Mouse (Mus musculus) olfactory bulb, adult 2 months (tissue): ENCODE results near the gene Olfr569. TPM values are rescaled to one million over a fixed set of nuclear protein-coding genes. Genes with fewer than 3 reads are reported as not detected.

Source experiments
- H3K27ac ChIP-seq: fragments of 200-500 bp; 2 replicates; pipeline ENCODE4 v1.5.1; 2012; ENCODE audit warnings: low read depth, low read length; ENCODE audit not compliant: insufficient read depth
- H3K4me1 ChIP-seq: fragments of 200-500 bp; 2 replicates; pipeline ENCODE4 v1.6.1; 2012; ENCODE audit warnings: low read length; ENCODE audit not compliant: control insufficient read depth, insufficient read depth
- H3K4me3 ChIP-seq: fragments of 200-500 bp; 2 replicates; pipeline ENCODE4 v1.5.1; 2012; ENCODE audit warnings: mild to moderate bottlenecking, low read depth, low read length, moderate library complexity; ENCODE audit not compliant: insufficient read depth
- CTCF ChIP-seq: fragments of 200-500 bp; IDR thresholded peaks from 2 replicates; pipeline ENCODE4 v1.5.1; 2012; ENCODE audit warnings: low read depth, mild to moderate bottlenecking, low read length, moderate library complexity; ENCODE audit not compliant: insufficient read depth
- POLR2A ChIP-seq: fragments of 200-500 bp; IDR thresholded peaks from 2 replicates; pipeline ENCODE4 v1.6.1; 2012; ENCODE audit warnings: mild to moderate bottlenecking, low read depth, low read length, moderate library complexity; ENCODE audit not compliant: insufficient read depth
- WGBS: fragments of 180-500 bp; shearing (Covaris S2); methylation state at CpG from one replicate; pipeline ENCODE4 v1.1.7; 2018; 5-methylcytosine and 5-hydroxymethylcytosine counted together
- polyA plus RNA-seq: library from polyadenylated mRNA; stranded (reverse); fragments of >200 nt; gene quantifications from 2 replicates; pipeline ENCODE4 v1.2.4, GENCODE M21; 2012; ENCODE audit warnings: low replicate concordance; ENCODE audit not compliant: missing spikeins, insufficient read depth, insufficient read length

Olfr569 gene
- not detected in 2 replicates for polyA plus RNA-seq

DNA sequence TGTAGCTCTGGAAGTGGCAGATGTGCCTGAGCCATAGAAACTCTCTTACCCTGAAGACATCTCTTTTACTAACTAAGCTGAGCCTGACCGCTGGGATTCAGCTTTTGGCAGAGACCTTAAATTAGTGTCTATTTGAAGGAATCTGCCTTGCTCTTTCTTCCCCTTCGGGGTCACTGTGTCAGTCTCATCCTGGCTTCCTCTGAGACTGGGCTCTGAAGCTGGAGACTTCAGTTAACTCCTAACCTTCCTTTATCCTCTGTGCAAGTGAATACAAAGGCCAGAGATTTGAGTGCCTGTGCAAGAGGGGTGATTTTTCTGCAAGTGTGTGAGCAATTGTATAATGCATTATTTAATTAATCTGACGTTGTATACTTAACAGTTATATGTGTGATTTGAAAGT, at the start of gene Olfr569:
Olfr569 (minus strand) TSS at position 101 of the 400 bp plus-strand sequence.
- WGBS, result 62% methylated on average over 3 of the region's 3 CpGs
- Histone ChIP-seq H3K27ac (no peak within 1 kb of the TSS), H3K4me3 (no peak within 1 kb of the TSS), H3K4me1 (no peaks in the 10 kb centered on the region)
- no peak for TF ChIP-seq POLR2A
- no peak for TF ChIP-seq CTCF

DNA sequence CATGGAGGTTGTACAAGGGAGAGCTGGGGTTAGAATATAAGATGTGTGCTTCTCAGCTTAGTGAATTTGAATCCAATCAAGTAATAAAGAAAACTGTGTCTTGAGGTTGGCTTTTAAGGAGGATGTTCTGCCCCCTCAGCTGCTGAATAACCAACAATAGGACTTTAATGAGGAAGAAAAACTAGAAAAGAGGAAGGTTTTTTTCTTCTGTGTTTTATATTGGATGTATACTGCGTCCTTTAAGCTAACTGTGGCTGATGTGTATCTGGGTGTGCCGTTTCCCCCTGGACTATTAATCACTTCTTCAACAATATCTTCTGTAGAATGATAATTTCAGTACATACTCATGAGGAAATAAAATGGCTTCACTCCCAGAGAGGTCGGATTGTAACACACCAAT, 36.4 kb upstream of the Olfr569 start:
- Histone ChIP-seq H3K4me1 (no peaks in the 10 kb centered on the region), H3K4me3 (no peak overlapping the region), H3K27ac (no peak overlapping the region)
- TF ChIP-seq POLR2A (no peak), CTCF (no peak)
- 65% methylated on average over 3 of the region's 3 CpGs for WGBS

DNA sequence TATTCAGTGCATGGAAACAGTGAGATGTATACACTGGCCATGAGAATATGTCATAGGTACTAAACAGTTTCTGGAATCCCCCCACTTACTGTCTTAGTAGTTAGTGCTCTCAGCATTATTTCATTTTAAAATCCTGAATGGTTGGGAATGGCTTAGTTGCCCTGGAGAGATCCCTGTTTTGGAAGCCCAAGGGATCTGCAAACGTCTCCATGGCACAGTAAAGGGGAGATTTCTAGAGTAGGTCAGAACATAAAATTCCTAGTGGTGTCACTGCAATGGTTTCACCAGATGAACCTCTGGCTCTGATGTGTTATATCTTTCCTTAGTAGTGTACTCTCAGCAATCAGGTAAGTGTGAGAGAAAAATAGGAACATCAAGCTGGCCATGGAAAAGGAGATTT, 33.4 kb upstream of the Olfr569 start, which contains the start of gene Olfr572:
Olfr572 (plus strand) TSS at position 301 of the 400 bp plus-strand sequence.
- Histone ChIP-seq H3K27ac (no peak within 1 kb of the TSS), H3K4me3 (no peak within 1 kb of the TSS), H3K4me1 (no peaks in the 10 kb centered on the region)
- WGBS, result 64% methylated on average over 1 of the region's 1 CpGs
- TF ChIP-seq POLR2A, result no peak
- no peak for TF ChIP-seq CTCF

- TF ChIP-seq POLR2A (no peak), CTCF (no peak)
- 22% methylated on average over 1 of the region's 1 CpGs for WGBS
- Histone ChIP-seq H3K27ac (no peak overlapping the region), H3K4me1 (no peaks in the 10 kb centered on the region), H3K4me3 (no peak overlapping the region)
These were observed 28.9 kb upstream of the Olfr569 start for GRCm38 (mm10) chr7:102919632-102920031.

DNA sequence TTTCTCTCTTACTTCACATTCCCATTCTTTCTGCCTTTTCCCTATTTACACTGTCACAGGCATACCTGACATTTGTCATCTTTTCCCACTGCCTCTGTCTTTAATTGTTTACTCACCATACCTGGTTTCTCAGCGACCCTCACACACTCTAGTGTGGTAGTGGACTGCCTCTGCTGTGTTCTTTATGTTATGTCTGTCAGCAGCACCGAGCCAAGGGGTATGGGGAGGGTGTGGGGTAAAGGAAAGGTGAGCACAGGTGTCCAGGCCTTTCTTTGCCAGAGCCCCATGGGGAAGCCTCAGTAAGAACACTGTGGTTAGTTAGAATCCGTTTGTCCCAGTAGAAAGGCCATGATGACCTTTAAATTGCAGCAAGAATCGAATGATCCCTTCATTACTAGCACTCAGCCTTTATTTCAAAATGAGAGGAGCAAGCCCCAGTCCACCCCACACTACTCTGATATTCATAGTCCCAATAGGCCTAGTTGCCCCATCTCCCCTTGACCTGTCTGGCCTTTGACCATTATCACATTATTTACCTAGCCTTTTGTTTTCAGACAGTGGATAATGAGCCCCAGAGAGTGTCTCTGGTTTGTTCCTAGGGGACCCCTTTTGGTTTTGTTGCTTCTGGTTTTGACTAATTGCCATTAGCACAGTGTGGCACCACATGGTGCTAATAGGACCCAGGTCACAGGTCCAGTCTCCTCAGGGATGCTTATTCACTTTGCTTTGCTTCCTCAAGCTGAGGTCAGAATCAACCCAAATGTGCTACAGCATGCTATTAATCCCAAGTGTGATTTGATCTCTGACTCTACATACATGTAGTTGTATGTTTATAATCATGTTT, 26.6 kb upstream of the Olfr569 start, which contains the start of gene Olfr571:
Olfr571 (minus strand) TSS at position 505 of the 844 bp plus-strand sequence.
- WGBS, result 68% methylated on average over 4 of the region's 4 CpGs
- Histone ChIP-seq H3K4me1 (no peaks in the 10 kb centered on the region), H3K4me3 (no peak within 1 kb of the TSS), H3K27ac (no peak within 1 kb of the TSS)
- TF ChIP-seq POLR2A (no peak), CTCF (no peak)

- H3K27ac ChIP-seq, result no peak overlapping the region
- H3K4me1 ChIP-seq, result no peaks in the 10 kb centered on the region
- WGBS, result 76% methylated on average over 5 of the region's 5 CpGs
- no peak overlapping the region for H3K4me3 ChIP-seq
- TF ChIP-seq CTCF, result no peak
- TF ChIP-seq POLR2A, result no peak
These were observed 25.7 kb upstream of the Olfr569 start for GRCm38 (mm10) chr7:102916405-102916804.

DNA sequence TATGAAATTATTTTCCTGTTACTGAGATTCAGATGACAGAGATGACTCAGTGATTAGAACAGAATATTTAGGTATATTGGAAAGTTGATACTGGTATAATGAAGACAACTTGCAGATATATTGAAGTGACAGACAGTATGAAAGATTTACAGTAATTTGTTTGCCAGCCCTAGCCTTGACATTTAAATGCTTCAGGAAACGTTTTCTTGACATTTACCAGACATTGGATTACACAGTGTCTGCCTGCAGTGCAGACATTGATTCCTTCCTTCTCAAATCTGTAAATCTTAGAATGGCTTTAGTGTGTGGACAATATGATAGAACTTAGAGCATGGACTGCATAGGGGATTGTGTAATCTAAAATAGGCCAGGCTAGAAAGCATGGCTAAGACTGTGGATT, 24.6 kb upstream of the Olfr569 start:
- 42% methylated on average over 1 of the region's 1 CpGs for WGBS

GRCm38 (mm10) chr7:102876822-102877221, 13.9 kb downstream of the Olfr569 start, which contains the start of gene Olfr568:
TSS of gene Olfr568 (plus strand) at chr7:102877122.
- no peak within 1 kb of the TSS for H3K27ac ChIP-seq
- H3K4me1 ChIP-seq, result no peaks in the 10 kb centered on the region
- H3K4me3 ChIP-seq, result no peak within 1 kb of the TSS
- no peak for TF ChIP-seq POLR2A
- no peak for TF ChIP-seq CTCF

More for the DNA sequence above, 24.6 kb upstream of the Olfr569 start:
- Histone ChIP-seq H3K4me3 (no peak overlapping the region), H3K4me1 (no peaks in the 10 kb centered on the region), H3K27ac (no peak overlapping the region)
- TF ChIP-seq CTCF (no peak), POLR2A (no peak)

- Histone ChIP-seq H3K4me3 (no peak within 1 kb of the TSS), H3K27ac (no peak within 1 kb of the TSS), H3K4me1 (no peaks in the 10 kb centered on the region)
- 78% methylated on average over 1 of the region's 1 CpGs for WGBS
- TF ChIP-seq POLR2A, result no peak
- no peak for TF ChIP-seq CTCF
These were observed 32.0 kb downstream of the Olfr569 start, which contains the start of gene Olfr566 for GRCm38 (mm10) chr7:102858665-102859064. TSS of gene Olfr566 (minus strand) at chr7:102858765.

DNA sequence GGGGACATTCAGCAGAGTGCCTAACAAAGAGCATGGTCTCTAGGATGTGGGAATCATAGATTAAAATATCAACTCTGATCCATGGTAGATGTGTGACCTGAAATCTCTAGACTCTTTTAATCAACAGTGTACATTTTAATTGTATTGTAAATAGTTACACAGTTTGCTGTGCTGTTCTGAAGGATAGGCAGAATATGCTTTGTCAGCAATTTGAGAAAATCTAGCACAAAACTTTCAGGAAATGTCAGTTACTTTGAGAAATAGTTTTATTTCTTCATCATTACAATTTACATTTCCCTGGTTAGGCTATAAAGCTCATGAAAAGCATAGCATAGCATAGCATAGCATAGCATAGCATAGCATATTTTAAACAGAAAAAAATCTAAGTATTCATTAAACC, 34.9 kb downstream of the Olfr569 start:
- no peak overlapping the region for H3K4me3 ChIP-seq
- no peak overlapping the region for H3K27ac ChIP-seq
- H3K4me1 ChIP-seq, result no peaks in the 10 kb centered on the region
- TF ChIP-seq POLR2A (no peak), CTCF (no peak)

Other genes with a start within 250 kb of the Olfr569 start
- not detected in 2 replicates for gene Olfr555, start 232.1 kb downstream of the Olfr569 start, polyA plus RNA-seq
- gene Olfr556, start 226.0 kb downstream of the Olfr569 start, polyA plus RNA-seq, result not detected in 2 replicates
- gene Trim68, start 203.6 kb downstream of the Olfr569 start, polyA plus RNA-seq, result not detected in 2 replicates
- gene Olfr557, start 195.0 kb downstream of the Olfr569 start, polyA plus RNA-seq, result not detected in 2 replicates
- gene Olfr558, start 188.7 kb downstream of the Olfr569 start, polyA plus RNA-seq, result not detected in 2 replicates
- gene Olfr33, start 171.8 kb downstream of the Olfr569 start, polyA plus RNA-seq, result not detected in 2 replicates
- gene Olfr559, start 163.4 kb downstream of the Olfr569 start, polyA plus RNA-seq, result not detected in 2 replicates
- gene Olfr560, start 131.5 kb downstream of the Olfr569 start, polyA plus RNA-seq, result not detected in 2 replicates
- gene Olfr78, start 131.4 kb downstream of the Olfr569 start, polyA plus RNA-seq, result not detected in 2 replicates
- gene Olfr561, start 119.7 kb downstream of the Olfr569 start, polyA plus RNA-seq, result not detected in 2 replicates
- not detected in 2 replicates for gene Olfr564, start 87.4 kb downstream of the Olfr569 start, polyA plus RNA-seq
- not detected in 2 replicates for gene Olfr566, start 32.1 kb downstream of the Olfr569 start, polyA plus RNA-seq
- not detected in 2 replicates for gene Olfr568, start 13.8 kb downstream of the Olfr569 start, polyA plus RNA-seq
- not detected in 2 replicates for gene Olfr570, start 3.7 kb upstream of the Olfr569 start, polyA plus RNA-seq
- not detected in 2 replicates for gene Olfr571, start 26.7 kb upstream of the Olfr569 start, polyA plus RNA-seq
- not detected in 2 replicates for gene Olfr572, start 33.5 kb upstream of the Olfr569 start, polyA plus RNA-seq
- gene Olfr573-ps1, start 51.7 kb upstream of the Olfr569 start, polyA plus RNA-seq, result not detected in 2 replicates
- not detected in 2 replicates for gene Olfr574, start 57.6 kb upstream of the Olfr569 start, polyA plus RNA-seq
- gene Olfr575, start 67.9 kb upstream of the Olfr569 start, polyA plus RNA-seq, result not detected in 2 replicates
- not detected in 2 replicates for gene Olfr576, start 71.8 kb upstream of the Olfr569 start, polyA plus RNA-seq
- gene Olfr577, start 85.1 kb upstream of the Olfr569 start, polyA plus RNA-seq, result not detected in 2 replicates
- gene Olfr578, start 98.4 kb upstream of the Olfr569 start, polyA plus RNA-seq, result not detected in 2 replicates
- not detected in 2 replicates for gene Olfr582, start 147.1 kb upstream of the Olfr569 start, polyA plus RNA-seq
- not detected in 2 replicates for gene Olfr583, start 160.4 kb upstream of the Olfr569 start, polyA plus RNA-seq
- gene Olfr584, start 191.0 kb upstream of the Olfr569 start, polyA plus RNA-seq, result not detected in 2 replicates
- not detected in 2 replicates for gene Olfr585, start 206.8 kb upstream of the Olfr569 start, polyA plus RNA-seq
- gene Olfr586, start 234.8 kb upstream of the Olfr569 start, polyA plus RNA-seq, result not detected in 2 replicates
- not detected in 2 replicates for gene Olfr588-ps1, start 250.0 kb upstream of the Olfr569 start, polyA plus RNA-seq